Mouse (Mus musculus): ENCODE measurements around the gene Majin.

Gene Majin

GRCm38 (mm10) chr19:6184131-6184530 lies at the start of gene Majin:
Gene Majin, plus strand, starts transcription at chr19:6184388.
- DNase-seq, result no peak

GRCm38 (mm10) chr19:6136397-6136796 lies 47.8 kb upstream of the Majin start:
- DNase-seq, result no peak

- DNase-seq, result peak in 1 of 2 experiments; percentile 19
Observed at GRCm38 (mm10) chr19:6139701-6140100, 44.5 kb upstream of the Majin start.

- DNase-seq, result no peak
Observed at GRCm38 (mm10) chr19:6140374-6140677, 43.9 kb upstream of the Majin start.

- DNase-seq, result peak; percentile 92
Observed at GRCm38 (mm10) chr19:6140678-6141393, 43.4 kb upstream of the Majin start, which contains the start of gene Batf2. Gene Batf2, plus strand, starts transcription at chr19:6140983.

- peak; percentile 87 to 88 for DNase-seq
Observed at GRCm38 (mm10) chr19:6141394-6141749, 42.8 kb upstream of the Majin start, which contains the start of gene Arl2. Gene Arl2, minus strand, starts transcription at chr19:6141548.

- DNase-seq, result no peak
Observed at GRCm38 (mm10) chr19:6144842-6145241, 39.3 kb upstream of the Majin start.

- no peak for DNase-seq
Observed at GRCm38 (mm10) chr19:6155174-6155573, 29.0 kb upstream of the Majin start.

GRCm38 (mm10) chr19:6156372-6156771 lies 27.8 kb upstream of the Majin start:
- DNase-seq, result peak; percentile 71 to 80

GRCm38 (mm10) chr19:6157220-6157619 lies 27.0 kb upstream of the Majin start:
- no peak for DNase-seq

GRCm38 (mm10) chr19:6163872-6164547 lies 20.2 kb upstream of the Majin start:
- peak; percentile 60 to 67 for DNase-seq

- no peak for DNase-seq
Observed at GRCm38 (mm10) chr19:6166750-6167149, 17.4 kb upstream of the Majin start.

- peak; percentile 17 to 60 for DNase-seq
Observed at GRCm38 (mm10) chr19:6171215-6171614, 13.0 kb upstream of the Majin start.

GRCm38 (mm10) chr19:6174771-6175170 lies 9.4 kb upstream of the Majin start:
- no peak for DNase-seq

- DNase-seq, result no peak
Observed at GRCm38 (mm10) chr19:6178775-6179174, 5.4 kb upstream of the Majin start.

- peak in 1 of 2 experiments; percentile 22 for DNase-seq
Observed at GRCm38 (mm10) chr19:6181629-6182028, 2.6 kb upstream of the Majin start.

- DNase-seq, result no peak
Observed at GRCm38 (mm10) chr19:6182534-6182933, 1.7 kb upstream of the Majin start.

- no peak for DNase-seq
Observed at GRCm38 (mm10) chr19:6204265-6204664, 20.1 kb downstream of the Majin start.

GRCm38 (mm10) chr19:6206716-6207115 lies 22.5 kb downstream of the Majin start:
- no peak for DNase-seq

- DNase-seq, result no peak
Observed at GRCm38 (mm10) chr19:6216046-6216705, 32.0 kb downstream of the Majin start.

- no peak for DNase-seq
Observed at GRCm38 (mm10) chr19:6218606-6219005, 34.4 kb downstream of the Majin start.

GRCm38 (mm10) chr19:6226135-6226534 lies 41.9 kb downstream of the Majin start, which contains the start of gene Gpha2:
Gene Gpha2, plus strand, starts transcription at chr19:6226380.
- DNase-seq, result no peak

GRCm38 (mm10) chr19:6226763-6227162 lies 42.6 kb downstream of the Majin start:
- no peak for DNase-seq

GRCm38 (mm10) chr19:6227864-6228263 lies 43.7 kb downstream of the Majin start:
- DNase-seq, result no peak

Data from kidney, postnatal 36 days (tissue).